Mouse (Mus musculus): ENCODE data around the gene Gm20605.

Gene Gm20605

DNA sequence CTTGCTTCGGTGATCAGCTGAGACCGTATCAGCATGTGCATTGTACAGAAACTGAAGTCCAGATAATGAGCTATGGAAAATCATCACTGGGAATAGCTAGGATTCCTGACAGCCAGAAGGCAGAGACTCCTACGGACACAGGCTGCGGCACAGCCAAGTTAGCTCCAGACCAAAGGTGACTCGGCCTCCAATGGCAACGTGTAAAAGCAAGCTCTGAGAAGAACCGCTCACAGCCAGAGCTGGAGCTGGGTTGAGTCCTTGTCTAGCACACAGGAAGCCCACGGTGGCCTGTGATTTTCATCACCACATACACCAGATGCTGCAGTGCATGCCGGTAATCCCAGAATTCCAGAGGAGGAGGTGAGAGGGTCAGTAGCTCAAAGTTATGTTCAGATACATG, 61.6 kb downstream of the Gm20605 start:
- DNase-seq (ENCODE audit: low read depth): no peak

DNA sequence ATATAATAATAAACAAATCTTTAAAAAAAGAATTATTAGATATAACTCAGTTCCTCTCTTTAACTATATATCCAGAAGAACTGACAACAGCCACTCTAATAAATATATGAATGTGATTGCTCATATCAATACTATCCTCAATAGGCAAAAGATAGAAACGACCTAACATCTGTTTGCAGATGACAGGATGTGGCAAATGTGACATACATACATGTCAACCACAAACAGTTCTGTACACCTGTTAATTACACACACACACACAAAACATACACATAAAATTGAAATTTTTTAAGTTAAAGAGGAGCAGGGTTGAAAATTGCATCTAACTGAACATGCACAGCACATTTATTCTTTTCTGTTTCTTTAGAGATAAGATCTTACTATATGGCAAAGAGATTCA, 62.9 kb downstream of the Gm20605 start:
- no peak for DNase-seq (ENCODE audit: low read depth)

All from NIH3T3 (cell line).